11 mouse cellular contexts compared by ENCODE assay signal in genomic region chr5:144221305-144221704, GRCm38 (mm10). TPM values are rescaled to one million over a fixed set of nuclear protein-coding genes. Genes with fewer than 3 reads are reported as not detected.
DNase-seq lines count a peak whose midpoint lies in the region; ATAC-seq and TF ChIP-seq lines count a peak whose summit lies in the region.
"Had no signal": no experiment of that assay in that cellular context is flagged by ENCODE, and none has a peak within 500 bp of the region (broad histone marks: within the 10 kb centered on the region; RNA-seq: fewer than 3 reads in every experiment).

No protein-coding gene starts in this region.

- peak; percentile 42 for ATAC-seq in megakaryocyte, adult 5-6 weeks (ENCODE audit: poor library complexity, severe bottlenecking)

- H3K79me3 ChIP-seq in C2C12 (ENCODE audit: low read depth) = no peaks in the 10 kb centered on the region

- H3K9me3 ChIP-seq in heart, embryonic 10.5 days = no peaks in the 10 kb centered on the region
- H3K9me3 ChIP-seq: heart, embryonic 15.5 days; neural tube, embryonic 15.5 days had no signal

- H3K9ac ChIP-seq in heart, adult 2 months (ENCODE audit: low read depth, low read length) = no peak overlapping the region
- H3K9ac ChIP-seq: heart, embryonic 15.5 days; neural tube, embryonic 15.5 days had no signal

- peak in 1 of 2 experiments; percentile 47 for DNase-seq in heart, adult 2 months
- DNase-seq in heart, embryonic 10.5 days (ENCODE audit: low spot score) = no peak
- peak; percentile 46 for DNase-seq in c-Kit-positive CD71-negative TER-119-negative erythroid progenitor cells, embryonic 14.5 days (ENCODE audit: low read depth)
- no peak for DNase-seq in layer of hippocampus, adult 9-10 months (ENCODE audit: low spot score)
- no peak for DNase-seq in layer of hippocampus, adult 9-11 months
- no peak for DNase-seq in layer of hippocampus, postnatal 36 days
- DNase-seq: liver had no signal

- H3K27me3 ChIP-seq in heart, adult 2 months (ENCODE audit: control insufficient read depth, insufficient read depth, low read length) = no peaks in the 10 kb centered on the region
- no peaks in the 10 kb centered on the region for H3K27me3 ChIP-seq in heart, embryonic 10.5 days (ENCODE audit: insufficient read depth, poor library complexity, severe bottlenecking)
- no peaks in the 10 kb centered on the region for H3K27me3 ChIP-seq in C2C12 (ENCODE audit: control insufficient read depth, insufficient read depth, insufficient read length)
- H3K27me3 ChIP-seq: heart, embryonic 15.5 days; neural tube, embryonic 15.5 days had no signal

- intact Hi-C loops in heart, adult 2 months (cut with DNase I) = no loop called here

- peak overlapping the region; percentile 92 for H3K4me3 ChIP-seq in heart, adult 2 months
- H3K4me3 ChIP-seq in heart, embryonic 10.5 days = no peak overlapping the region
- no peak overlapping the region for H3K4me3 ChIP-seq in C2C12 (ENCODE audit: insufficient read depth, poor library complexity, severe bottlenecking)

- H3K4me1 ChIP-seq in heart, adult 2 months (ENCODE audit: control insufficient read depth, insufficient read depth, low read length) = peaks cover 10% of the 10 kb centered on the region
- peaks cover 25% of the 10 kb centered on the region for H3K4me1 ChIP-seq in heart, embryonic 10.5 days

- TF ChIP-seq EP300 in heart, adult 2 months (IDR thresholded peaks at IDR 0.05; ENCODE audit: insufficient read depth, low read depth, low read length) = 0 out of 2 replicates have a peak, but pooled peaks have one; percentile 25

- no peaks in the 10 kb centered on the region; the same call in 1 of the 2 replicates for H3K79me2 ChIP-seq in heart, adult 2 months (replicated peaks; ENCODE audit: control insufficient read depth, insufficient read depth, low read length)
- no peaks in the 10 kb centered on the region for H3K79me2 ChIP-seq in C2C12 (ENCODE audit: control insufficient read depth, insufficient read depth)

- WGBS in heart, adult 2 months = 32% methylated on average over 4 of the region's 4 CpGs
- 70% methylated on average over 4 of the region's 4 CpGs for WGBS in heart, embryonic 10.5 days

- TF ChIP-seq POLR2A in heart, adult 2 months (IDR thresholded peaks at IDR 0.05; ENCODE audit: insufficient read depth, low read depth, low read length) = no peak

- H3K36me3 ChIP-seq in heart, adult 2 months (ENCODE audit: control insufficient read depth, insufficient read depth, low read length) = no peaks in the 10 kb centered on the region
- H3K36me3 ChIP-seq in heart, embryonic 10.5 days = peaks cover 16% of the 10 kb centered on the region; the same call in 1 of the 2 replicates
- no peaks in the 10 kb centered on the region for H3K36me3 ChIP-seq in C2C12 (ENCODE audit: control insufficient read depth, insufficient read depth)
- H3K36me3 ChIP-seq: heart, embryonic 15.5 days had no signal

- no peak for TF ChIP-seq CTCF in heart, adult 2 months (IDR thresholded peaks at IDR 0.05)
- TF ChIP-seq CTCF in C2C12 (IDR thresholded peaks at IDR 0.05; ENCODE audit: control insufficient read depth, insufficient read depth, insufficient read length) = no peak

- peak overlapping the region; percentile 89 for H3K27ac ChIP-seq in heart, adult 2 months
- H3K27ac ChIP-seq in heart, embryonic 10.5 days = no peak overlapping the region; the same call in 1 of the 2 replicates
- H3K27ac ChIP-seq: heart, embryonic 15.5 days; neural tube, embryonic 15.5 days had no signal

- no peak overlapping the region for H3ac ChIP-seq in C2C12 (ENCODE audit: control insufficient read depth, insufficient read length, low read depth)

TF ChIP-seq in C2C12, 6 proteins besides CTCF, POLR2A, EP300 and RAD21:
- no peak for TF ChIP-seq FOSL1 (IDR thresholded peaks at IDR 0.05; ENCODE audit: insufficient read depth, low read length, poor library complexity, severe bottlenecking)
- TF ChIP-seq CEBPB (IDR thresholded peaks at IDR 0.05; ENCODE audit: low read depth) = no peak
- TF ChIP-seq USF1 (IDR thresholded peaks at IDR 0.05; ENCODE audit: low read depth) = peak; percentile 55
- TF ChIP-seq MYOG (IDR thresholded peaks at IDR 0.05; ENCODE audit: control insufficient read depth, extremely low read depth, insufficient read length) = no peak
- TF ChIP-seq MYOD1 (IDR thresholded peaks at IDR 0.05; ENCODE audit: control insufficient read depth, insufficient read length, low read depth) = no peak
- TF ChIP-seq MAX (IDR thresholded peaks at IDR 0.05) = no peak

RNA-seq across cellular contexts. Expression of gene Tecpr1, which starts 2.1 kb away (rescaled TPM):
- 10 to 100 TPM; 24.2 to 27.6 TPM for total RNA-seq in heart, adult 2 months (2021)
- 33.7 and 34.9 TPM in 2 replicates for polyA plus RNA-seq in heart, adult 2 months (2012; rRNA removed)
- 15.1 and 18.7 TPM in 2 replicates for polyA plus RNA-seq in heart, embryonic 10.5 days (2016; fragmentation: Nextera tagmentation; extraction: Ambion mirVana)
- 10.5 TPM for polyA plus RNA-seq in C2C12 (2012; fragmentation: generic; extraction: Trizol)
- total RNA-seq in megakaryocyte, adult 5-6 weeks (2015) = 6.0 and 9.8 TPM in 2 replicates
- 8.0 and 13.0 TPM in 2 replicates for total RNA-seq in megakaryocyte, adult 5-6 weeks (2017)
- total RNA-seq in layer of hippocampus, postnatal 36 days (2021) = 100 to 1,000 TPM; 106 TPM

RNA-seq across cellular contexts. Expression of gene Bri3, which starts 22.9 kb away (rescaled TPM):
- total RNA-seq in heart, adult 2 months (2021) = 100 to 1,000 TPM; 129 to 152 TPM
- polyA plus RNA-seq in heart, adult 2 months (2012; rRNA removed) = 240 and 258 TPM in 2 replicates
- 104 and 110 TPM in 2 replicates for polyA plus RNA-seq in heart, embryonic 10.5 days (2016; fragmentation: Nextera tagmentation; extraction: Ambion mirVana)
- 121 TPM for polyA plus RNA-seq in C2C12 (2012; fragmentation: generic; extraction: Trizol)
- total RNA-seq in megakaryocyte, adult 5-6 weeks (2015) = 86.8 and 91.0 TPM in 2 replicates
- 20.1 and 33.8 TPM in 2 replicates for total RNA-seq in megakaryocyte, adult 5-6 weeks (2017)
- total RNA-seq in layer of hippocampus, postnatal 36 days (2021) = 10 to 100 TPM; 61.9 to 63.7 TPM

RNA-seq across cellular contexts. Expression of gene Bhlha15, which starts 31.2 kb away (rescaled TPM):
- not detected for total RNA-seq in heart, adult 2 months (2021)
- polyA plus RNA-seq in heart, adult 2 months (2012; rRNA removed) = 0.08 and 0.12 TPM in 2 replicates
- polyA plus RNA-seq in heart, embryonic 10.5 days (2016; fragmentation: Nextera tagmentation; extraction: Ambion mirVana) = 1.3 TPM in 2 replicates
- polyA plus RNA-seq in C2C12 (2012; fragmentation: generic; extraction: Trizol) = not detected
- 0.07 and 0.16 TPM in 2 replicates for total RNA-seq in megakaryocyte, adult 5-6 weeks (2015)
- total RNA-seq in megakaryocyte, adult 5-6 weeks (2017) = 0.07 TPM in 1 of 2 replicates, not detected in the other
- under 1 TPM; 0.13 to 0.25 TPM for total RNA-seq in layer of hippocampus, postnatal 36 days (2021)
